ENCODE assay signal across 8 mouse cellular contexts in genomic region chr8:121665329-121665728, GRCm38 (mm10). TPM values are rescaled to one million over a fixed set of nuclear protein-coding genes. Genes with fewer than 3 reads are reported as not detected.
DNase-seq lines count a peak whose midpoint lies in the region; ATAC-seq and TF ChIP-seq lines count a peak whose summit lies in the region.

No protein-coding gene starts in this region.

- peak; percentile 78 for ATAC-seq in intestine, embryonic 14.5 days (replicated peaks; ENCODE audit: low FRiP score, low TSS enrichment, low read depth)
- no peak for ATAC-seq in liver, embryonic 14.5 days (ENCODE audit: insufficient read depth)
- ATAC-seq in neural tube, embryonic 13.5 days (ENCODE audit: low read depth): peak; percentile 45; the same call in 1 of the 2 replicates
- ATAC-seq in activated CD4-positive, CD25-positive, alpha-beta regulatory T cell, adult 4 months: no peak

- H3K9me3 ChIP-seq in ES-Bruce4 (replicated peaks; ENCODE audit: control insufficient read depth, insufficient read depth, low read length, poor library complexity, severe bottlenecking): no peaks in the 10 kb centered on the region
- no peaks in the 10 kb centered on the region for H3K9me3 ChIP-seq in intestine, embryonic 14.5 days (ENCODE audit: control insufficient read depth, low read length)
- H3K9me3 ChIP-seq in liver, embryonic 14.5 days (ENCODE audit: control insufficient read depth, low read length): no peaks in the 10 kb centered on the region
- no peaks in the 10 kb centered on the region for H3K9me3 ChIP-seq in neural tube, embryonic 13.5 days

- H3K36me3 ChIP-seq in ES-Bruce4 (ENCODE audit: control insufficient read depth, insufficient read depth, low read length, poor library complexity, severe bottlenecking): no peaks in the 10 kb centered on the region
- no peaks in the 10 kb centered on the region for H3K36me3 ChIP-seq in intestine, embryonic 14.5 days (ENCODE audit: control insufficient read depth, insufficient read depth, low read length)
- H3K36me3 ChIP-seq in liver, embryonic 14.5 days (replicated peaks; ENCODE audit: control insufficient read depth, insufficient read depth, low read depth): no peaks in the 10 kb centered on the region
- no peaks in the 10 kb centered on the region for H3K36me3 ChIP-seq in neural tube, embryonic 13.5 days

- 2% methylated on average over 16 of the region's 16 CpGs for WGBS in intestine, embryonic 14.5 days
- WGBS in liver, embryonic 14.5 days (ENCODE audit: insufficient replicate concordance): 1% methylated on average over 15 of the region's 16 CpGs
- 4% methylated on average over 16 of the region's 16 CpGs for WGBS in neural tube, embryonic 13.5 days

- TF ChIP-seq CTCF in ES-Bruce4 (IDR thresholded peaks at IDR 0.05; ENCODE audit: low read depth, low read length): no peak
- TF ChIP-seq CTCF in liver, embryonic 14.5 days (IDR thresholded peaks at IDR 0.05; ENCODE audit: low read depth): no peak

- intact Hi-C loops in gastrocnemius, postnatal 36 days (cut with DNase I): no loop called here

- H3K9ac ChIP-seq in ES-Bruce4 (ENCODE audit: low read depth, poor library complexity, severe bottlenecking): peak overlapping the region; percentile 9; the same call in 1 of the 2 replicates
- peak overlapping the region; percentile 29 for H3K9ac ChIP-seq in intestine, embryonic 14.5 days (ENCODE audit: low read length)
- no peak overlapping the region for H3K9ac ChIP-seq in liver, embryonic 14.5 days (replicated peaks)
- H3K9ac ChIP-seq in neural tube, embryonic 13.5 days: peak overlapping the region; percentile 53

- 0 out of 2 replicates have a peak, but pooled peaks have one; percentile 18 for TF ChIP-seq EP300 in ES-Bruce4 (IDR thresholded peaks at IDR 0.05; ENCODE audit: insufficient read depth, low read depth, low read length)
- no peak for TF ChIP-seq EP300 in liver, embryonic 14.5 days (IDR thresholded peaks at IDR 0.05; ENCODE audit: low read depth)

- H3K27me3 ChIP-seq in ES-Bruce4 (ENCODE audit: control insufficient read depth, insufficient read depth, low read length, poor library complexity, severe bottlenecking): no peaks in the 10 kb centered on the region
- no peaks in the 10 kb centered on the region for H3K27me3 ChIP-seq in intestine, embryonic 14.5 days (replicated peaks; ENCODE audit: control insufficient read depth, insufficient read depth, low read length)
- H3K27me3 ChIP-seq in liver, embryonic 14.5 days (ENCODE audit: control insufficient read depth, insufficient read depth, low read length): no peaks in the 10 kb centered on the region
- no peaks in the 10 kb centered on the region for H3K27me3 ChIP-seq in neural tube, embryonic 13.5 days

- H3K4me1 ChIP-seq in ES-Bruce4 (ENCODE audit: control insufficient read depth, insufficient read depth, low read length): no peaks in the 10 kb centered on the region
- H3K4me1 ChIP-seq in brown adipose tissue, adult 24 weeks (ENCODE audit: control insufficient read depth, insufficient read depth, insufficient read length, low read length): peaks cover 2% of the 10 kb centered on the region
- peaks cover 31% of the 10 kb centered on the region for H3K4me1 ChIP-seq in intestine, embryonic 14.5 days (replicated peaks; ENCODE audit: control insufficient read depth, insufficient read depth, low read length)
- H3K4me1 ChIP-seq in liver, embryonic 14.5 days (replicated peaks; ENCODE audit: control insufficient read depth in 2 of 2, insufficient read depth in 2 of 2, low read length in 1 of 2): no peaks in the 10 kb centered on the region
- peaks cover 22% of the 10 kb centered on the region for H3K4me1 ChIP-seq in neural tube, embryonic 13.5 days (replicated peaks)

- H3K4me3 ChIP-seq in ES-Bruce4 (ENCODE audit: low read depth, low read length): peak overlapping the region; percentile 10
- peak overlapping the region; percentile 15 for H3K4me3 ChIP-seq in brown adipose tissue, adult 24 weeks (ENCODE audit: insufficient read depth, low read depth, low read length)
- peak overlapping the region; percentile 16; the same call in 1 of the 2 replicates for H3K4me3 ChIP-seq in intestine, embryonic 14.5 days (ENCODE audit: low read depth, low read length)
- peak overlapping the region in 1 of 2 experiments; percentile 6; a peak in 1 of 4 replicates for H3K4me3 ChIP-seq in liver, embryonic 14.5 days (ENCODE audit: insufficient read depth in 1 of 2, low read depth in 2 of 2, low read length in 2 of 2)
- no peak overlapping the region for H3K4me3 ChIP-seq in neural tube, embryonic 13.5 days

- H3K27ac ChIP-seq in ES-Bruce4 (ENCODE audit: insufficient read depth, low read length): no peak overlapping the region
- peak overlapping the region; percentile 48 for H3K27ac ChIP-seq in brown adipose tissue, adult 24 weeks (replicated peaks; ENCODE audit: low read depth, low read length)
- peak overlapping the region; percentile 96 for H3K27ac ChIP-seq in intestine, embryonic 14.5 days (ENCODE audit: low read depth)
- H3K27ac ChIP-seq in liver, embryonic 14.5 days: no peak overlapping the region
- peak overlapping the region; percentile 78 for H3K27ac ChIP-seq in neural tube, embryonic 13.5 days (replicated peaks)

- peak overlapping the region; percentile 46 for H3K4me2 ChIP-seq in intestine, embryonic 14.5 days (ENCODE audit: low read length)
- H3K4me2 ChIP-seq in liver, embryonic 14.5 days (ENCODE audit: low read depth): peak overlapping the region; percentile 30
- peak overlapping the region; percentile 44 for H3K4me2 ChIP-seq in neural tube, embryonic 13.5 days

- TF ChIP-seq POLR2A in ES-Bruce4 (IDR thresholded peaks at IDR 0.05; ENCODE audit: insufficient read depth, low read length): no peak

- DNase-seq in gastrocnemius, postnatal 36 days: peak; percentile 53 to 59
- peak; percentile 87 for DNase-seq in intestine, embryonic 14.5 days (ENCODE audit: low spot score)
- DNase-seq in liver, embryonic 14.5 days (ENCODE audit: low read depth in 3 of 3, low spot score in 3 of 3): no peak
- DNase-seq in thymus, postnatal 4 days: no peak

RNA-seq across cellular contexts. Expression of gene Zcchc14, which starts 12.6 kb away (rescaled TPM):
- polyA plus RNA-seq in ES-Bruce4 (2011; ENCODE audit: insufficient read depth, insufficient read length, low read depth, missing spikeins): 38.1 and 39.9 TPM in 2 replicates
- polyA plus RNA-seq in brown adipose tissue, adult 24 weeks (2012; ENCODE audit: insufficient read depth, insufficient read length, missing spikeins): 8.9 and 9.8 TPM in 2 replicates
- 10 to 100 TPM; 14.2 to 17.2 TPM for total RNA-seq in gastrocnemius, postnatal 36 days (2021)
- 21.9 and 25.1 TPM in 2 replicates for polyA plus RNA-seq in intestine, embryonic 14.5 days (2014; fragmentation: Nextera tagmentation; extraction: Ambion mirVana)
- polyA plus RNA-seq in liver, embryonic 14.5 days (2012; rRNA removed): 1.6 and 1.7 TPM in 2 replicates
- 1.3 and 1.5 TPM in 2 replicates for polyA plus RNA-seq in liver, embryonic 14.5 days (2014; fragmentation: Nextera tagmentation; extraction: Ambion mirVana)
- polyA plus RNA-seq in neural tube, embryonic 13.5 days (2015; fragmentation: Nextera tagmentation; extraction: Ambion mirVana): 22.2 and 23.6 TPM in 2 replicates
- polyA plus RNA-seq in activated CD4-positive, CD25-positive, alpha-beta regulatory T cell, adult 4 months (2017; shearing (Covaris generic)): under 1 TPM in 1 of 2 experiments, not detected in 1; 0.21 TPM

Comparison
In these comparisons a context has a peak if more than half of its experiments do, and no peak if none do; other contexts are left out.
1. H3K27ac ChIP-seq: peak in brown adipose tissue, adult 24 weeks (single experiment), intestine, embryonic 14.5 days (single experiment) and neural tube, embryonic 13.5 days (single experiment); none in ES-Bruce4 (single experiment) and liver, embryonic 14.5 days (single experiment).
2. DNase-seq: peak in gastrocnemius, postnatal 36 days (2 of 2) and intestine, embryonic 14.5 days (single experiment); none in liver, embryonic 14.5 days (0 of 3) and thymus, postnatal 4 days (single experiment).
3. ATAC-seq: peak in intestine, embryonic 14.5 days (single experiment) and neural tube, embryonic 13.5 days (single experiment); none in liver, embryonic 14.5 days (single experiment) and activated CD4-positive, CD25-positive, alpha-beta regulatory T cell, adult 4 months (single experiment).
4. Peak in every context shown above with its lines, with median percentiles within 50 percentile points of each other: H3K4me2 ChIP-seq.